Mouse (Mus musculus): ENCODE measurements around the gene 3110082I17Rik. TPM values are rescaled to one million over a fixed set of nuclear protein-coding genes. Genes with fewer than 3 reads are reported as not detected.
"Not testable (repeated sequence)": the region's sequence is repeated elsewhere in the genome, so short reads cannot be mapped to it uniquely, and the experiment has no call there.

3110082I17Rik gene
- polyA plus RNA-seq, 1 experiment from 2014 or later = 30.6 TPM

- WGBS = 94% methylated on average over 14 of the region's 14 CpGs
- no peak for ATAC-seq (ENCODE audit: low FRiP score)
- Histone ChIP-seq H3K27me3 (no peaks in the 10 kb centered on the region), H3K4me2 (no peak overlapping the region), H3K27ac (no peak overlapping the region), H3K4me1 (peaks cover 3% of the 10 kb centered on the region; the same call in 1 of the 2 replicates), H3K4me3 (replicated peaks) (no peak overlapping the region), H3K36me3 (replicated peaks) (no peaks in the 10 kb centered on the region), H3K9ac (no peak overlapping the region), H3K9me3 (no peaks in the 10 kb centered on the region)
These were observed 60.3 kb downstream of the 3110082I17Rik start for GRCm38 (mm10) chr5:139399991-139400390.

DNA sequence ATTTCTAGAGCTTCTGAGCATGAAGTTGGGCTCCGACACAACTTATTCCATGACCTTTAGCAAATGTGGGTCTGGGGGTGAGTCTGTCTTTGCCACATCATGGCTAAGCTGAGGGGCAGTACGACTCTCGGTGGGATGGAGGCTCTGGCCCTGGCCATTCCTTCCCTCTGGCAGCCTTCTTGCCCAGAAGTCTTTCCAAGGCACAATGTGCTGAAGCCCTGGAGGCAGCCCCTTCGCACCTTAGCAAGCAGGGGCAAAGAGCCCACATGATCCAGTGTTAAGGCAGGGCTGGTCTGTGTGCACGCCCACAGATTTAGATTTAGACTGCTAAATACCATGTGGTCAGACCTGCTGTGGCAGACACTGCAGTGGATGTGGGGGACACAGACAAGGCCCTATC, 61.5 kb downstream of the 3110082I17Rik start:
- Histone ChIP-seq H3K4me1 (peaks cover 3% of the 10 kb centered on the region; the same call in 1 of the 2 replicates), H3K4me3 (replicated peaks) (no peak overlapping the region), H3K9ac (no peak overlapping the region), H3K36me3 (replicated peaks) (no peaks in the 10 kb centered on the region), H3K27me3 (no peaks in the 10 kb centered on the region), H3K9me3 (no peaks in the 10 kb centered on the region), H3K27ac (no peak overlapping the region), H3K4me2 (no peak overlapping the region)
- WGBS = 86% methylated on average over 5 of the region's 5 CpGs
- ATAC-seq (ENCODE audit: low FRiP score) = no peak

GRCm38 (mm10) chr5:139397959-139398753, 62.2 kb downstream of the 3110082I17Rik start:
- no peak overlapping the region for H3K4me2 ChIP-seq
- H3K4me3 ChIP-seq (replicated peaks) = no peak overlapping the region
- no peak overlapping the region for H3K27ac ChIP-seq
- WGBS = 41% methylated on average over 5 of the region's 5 CpGs
- H3K4me1 ChIP-seq = peaks cover 3% of the 10 kb centered on the region; the same call in 1 of the 2 replicates
- ATAC-seq (ENCODE audit: low FRiP score) = peak; percentile 33; the same call in 1 of the 2 replicates
- H3K27me3 ChIP-seq = no peaks in the 10 kb centered on the region
- no peaks in the 10 kb centered on the region for H3K9me3 ChIP-seq
- no peaks in the 10 kb centered on the region for H3K36me3 ChIP-seq (replicated peaks)
- H3K9ac ChIP-seq = no peak overlapping the region

GRCm38 (mm10) chr5:139397359-139397916, 62.9 kb downstream of the 3110082I17Rik start:
- Histone ChIP-seq H3K9ac (0 out of 2 replicates have a peak overlapping the region, but pooled peaks have one; percentile 7), H3K9me3 (no peaks in the 10 kb centered on the region), H3K4me1 (peaks cover 3% of the 10 kb centered on the region; the same call in 1 of the 2 replicates), H3K4me3 (replicated peaks) (no peak overlapping the region), H3K27ac (no peak overlapping the region), H3K36me3 (replicated peaks) (no peaks in the 10 kb centered on the region), H3K27me3 (no peaks in the 10 kb centered on the region), H3K4me2 (no peak overlapping the region)
- no peak for ATAC-seq (ENCODE audit: low FRiP score)
- WGBS = 91% methylated on average over 4 of the region's 4 CpGs

DNA sequence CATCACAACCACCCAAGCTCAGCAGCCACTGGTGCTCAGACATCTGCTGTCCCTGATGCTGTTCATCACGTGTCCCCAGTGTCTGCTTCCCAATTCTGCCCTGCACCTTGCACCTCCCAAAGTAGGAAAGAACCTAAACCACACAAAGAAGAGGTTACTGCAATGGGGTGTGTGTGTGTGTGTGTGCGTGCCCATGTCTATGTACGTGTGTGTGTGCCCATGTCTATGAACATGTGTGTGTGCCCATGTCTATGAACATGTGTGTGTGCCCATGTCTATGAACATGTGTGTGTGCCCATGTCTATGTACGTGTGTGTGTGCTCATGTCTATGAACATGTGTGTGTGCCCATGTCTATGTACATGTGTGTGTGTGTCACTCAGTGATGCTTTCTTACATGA, 64.8 kb downstream of the 3110082I17Rik start:
- Histone ChIP-seq H3K36me3 (replicated peaks) (no peaks in the 10 kb centered on the region), H3K4me3 (replicated peaks) (no peak overlapping the region), H3K4me1 (peaks cover 3% of the 10 kb centered on the region; the same call in 1 of the 2 replicates), H3K9ac (no peak overlapping the region), H3K9me3 (no peaks in the 10 kb centered on the region), H3K27me3 (no peaks in the 10 kb centered on the region), H3K27ac (no peak overlapping the region), H3K4me2 (no peak overlapping the region)
- 88% methylated on average over 4 of the region's 4 CpGs for WGBS
- ATAC-seq (ENCODE audit: low FRiP score) = no peak

DNA sequence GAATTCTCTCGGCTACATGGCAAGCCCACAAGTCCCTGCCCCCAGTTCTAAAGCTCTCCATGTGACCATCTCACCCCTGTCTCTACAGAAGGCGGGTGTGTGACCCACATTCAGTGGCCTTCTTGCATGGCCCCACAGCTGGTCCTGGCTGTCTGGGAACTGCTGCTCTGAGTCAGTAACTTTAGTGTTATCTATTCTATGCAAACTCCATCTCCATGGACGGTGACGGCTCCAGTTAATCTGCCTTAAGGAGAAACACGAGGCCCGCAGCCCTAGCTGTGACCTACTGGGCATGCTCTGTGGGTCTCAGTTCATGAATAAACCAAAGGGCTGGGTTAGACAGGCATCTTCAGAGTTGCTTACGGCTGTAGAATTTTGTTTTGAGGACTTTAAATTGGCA, 65.9 kb downstream of the 3110082I17Rik start:
- 71% methylated on average over 7 of the region's 7 CpGs for WGBS
- no peaks in the 10 kb centered on the region for H3K27me3 ChIP-seq
- ATAC-seq (ENCODE audit: low FRiP score) = no peak

DNA sequence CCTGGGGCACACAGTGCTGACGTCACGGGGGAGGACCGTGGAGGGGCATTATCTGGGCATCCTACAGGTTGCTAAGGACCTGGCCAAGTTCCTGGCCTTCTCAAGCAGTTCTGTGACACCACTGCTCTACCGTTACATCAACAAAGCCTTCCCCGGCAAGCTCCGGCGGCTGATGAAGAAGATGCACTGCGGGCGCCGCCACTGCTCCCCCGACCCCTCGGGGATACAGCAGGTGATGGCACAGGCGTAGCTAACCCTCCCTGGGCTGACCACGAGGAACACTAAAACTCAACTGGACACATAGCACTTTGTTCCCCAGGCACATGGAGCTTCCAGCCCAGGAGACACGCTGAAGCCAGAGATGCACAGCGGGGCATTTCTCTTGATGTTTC, 67.1 kb downstream of the 3110082I17Rik start:
- Histone ChIP-seq H3K27me3 (no peaks in the 10 kb centered on the region), H3K4me3 (replicated peaks) (no peak overlapping the region), H3K4me2 (no peak overlapping the region), H3K4me1 (peaks cover 5% of the 10 kb centered on the region; the same call in 1 of the 2 replicates), H3K27ac (no peak overlapping the region), H3K9me3 (no peaks in the 10 kb centered on the region), H3K36me3 (replicated peaks) (no peaks in the 10 kb centered on the region), H3K9ac (no peak overlapping the region)
- ATAC-seq (ENCODE audit: low FRiP score) = no peak
- WGBS = 90% methylated on average over 16 of the region's 16 CpGs

More for the DNA sequence above, 65.9 kb downstream of the 3110082I17Rik start:
- Histone ChIP-seq H3K9me3 (no peaks in the 10 kb centered on the region), H3K4me2 (no peak overlapping the region), H3K36me3 (replicated peaks) (no peaks in the 10 kb centered on the region), H3K4me1 (peaks cover 3% of the 10 kb centered on the region; the same call in 1 of the 2 replicates), H3K4me3 (replicated peaks) (no peak overlapping the region), H3K27ac (no peak overlapping the region), H3K9ac (no peak overlapping the region)

DNA sequence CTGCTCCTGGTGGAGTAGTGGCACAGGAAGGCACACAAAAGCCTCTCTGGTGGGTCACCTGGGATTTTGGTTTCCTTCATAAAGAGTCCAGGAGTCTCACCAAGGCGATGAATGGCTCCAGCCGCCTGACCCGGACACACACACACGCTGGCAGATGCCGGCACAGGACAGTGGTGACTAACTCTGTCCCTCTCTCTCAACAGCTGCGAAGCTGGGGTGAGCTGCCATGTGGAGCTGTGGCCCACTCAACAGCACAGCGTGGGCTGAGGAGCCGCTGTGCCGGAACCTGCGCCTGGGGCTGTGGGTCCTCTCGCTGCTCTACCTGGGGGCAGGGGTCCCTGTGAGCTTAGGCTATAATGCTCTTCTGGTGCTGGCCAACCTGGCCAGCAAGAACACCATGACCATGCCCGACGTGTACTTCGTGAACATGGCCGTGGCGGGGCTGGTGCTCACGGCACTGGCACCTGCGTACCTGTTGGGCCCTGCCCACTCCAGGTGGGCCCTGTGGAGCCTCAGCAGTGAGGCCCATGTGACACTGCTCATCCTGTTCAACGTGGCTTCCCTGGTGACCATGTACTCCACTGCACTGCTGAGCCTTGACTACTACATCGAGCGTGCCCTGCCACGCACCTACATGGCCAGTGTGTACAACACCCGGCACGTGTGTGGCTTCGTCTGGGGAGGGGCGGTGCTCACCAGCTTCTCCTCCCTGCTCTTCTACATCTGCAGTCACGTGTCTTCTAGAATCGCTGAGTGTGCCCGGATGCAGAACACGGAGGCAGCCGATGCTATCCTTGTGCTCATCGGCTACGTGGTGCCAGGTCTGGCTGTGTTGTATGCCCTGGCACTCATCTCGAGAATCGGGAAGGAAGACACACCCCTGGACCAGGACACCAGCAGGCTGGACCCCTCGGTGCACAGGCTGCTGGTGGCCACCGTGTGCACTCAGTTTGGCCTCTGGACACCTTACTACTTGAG, 67.8 kb downstream of the 3110082I17Rik start:
- H3K9me3 ChIP-seq = no peaks in the 10 kb centered on the region
- H3K4me3 ChIP-seq (replicated peaks) = no peak overlapping the region
- WGBS = 94% methylated on average over 37 of the region's 37 CpGs
- H3K27me3 ChIP-seq = no peaks in the 10 kb centered on the region
- no peaks in the 10 kb centered on the region for H3K36me3 ChIP-seq (replicated peaks)
- no peak overlapping the region for H3K4me2 ChIP-seq
- no peak overlapping the region for H3K27ac ChIP-seq
- H3K4me1 ChIP-seq = peaks cover 3% of the 10 kb centered on the region; the same call in 1 of the 2 replicates
- H3K9ac ChIP-seq = no peak overlapping the region
- no peak for ATAC-seq (ENCODE audit: low FRiP score)

DNA sequence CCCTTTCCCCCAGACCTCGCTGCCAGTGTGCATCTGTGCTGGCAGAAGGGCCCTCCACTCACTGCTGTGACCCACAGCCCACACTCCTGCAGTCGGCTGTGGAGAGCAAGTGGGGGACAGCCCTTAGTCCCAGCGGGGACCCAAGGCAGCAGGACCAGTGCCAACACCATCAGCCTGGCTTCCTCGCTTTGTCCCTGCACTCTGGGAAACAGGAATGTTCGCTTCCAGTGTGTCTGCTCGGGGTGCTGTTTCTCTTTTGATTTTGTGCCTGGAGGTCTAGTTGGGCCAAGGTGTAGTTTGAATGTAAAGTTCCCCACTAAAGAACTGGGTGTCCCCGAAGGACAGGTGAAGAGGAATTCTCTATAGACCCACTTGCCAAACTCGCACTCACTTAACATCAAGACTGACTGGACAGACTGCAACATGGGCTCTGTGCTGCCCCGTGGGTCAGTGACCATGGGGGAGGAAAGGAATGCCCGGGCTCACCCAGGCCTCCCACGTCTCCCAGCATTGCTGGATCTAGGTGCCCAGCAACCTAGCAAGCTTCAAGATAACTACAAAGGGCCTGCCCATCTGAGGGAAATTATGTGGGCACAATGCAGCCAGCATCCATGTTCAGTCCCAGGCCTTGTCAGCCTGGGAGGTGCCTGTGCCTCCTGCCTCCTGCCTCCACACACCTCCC, 68.9 kb downstream of the 3110082I17Rik start:
- no peak overlapping the region for H3K4me3 ChIP-seq (replicated peaks)
- H3K4me2 ChIP-seq = no peak overlapping the region
- H3K4me1 ChIP-seq = peaks cover 3% of the 10 kb centered on the region; the same call in 1 of the 2 replicates
- ATAC-seq (ENCODE audit: low FRiP score) = no peak
- no peaks in the 10 kb centered on the region for H3K9me3 ChIP-seq
- H3K36me3 ChIP-seq (replicated peaks) = no peaks in the 10 kb centered on the region
- WGBS = 80% methylated on average over 11 of the region's 11 CpGs
- no peak overlapping the region for H3K9ac ChIP-seq
- no peak overlapping the region for H3K27ac ChIP-seq
- H3K27me3 ChIP-seq = no peaks in the 10 kb centered on the region

DNA sequence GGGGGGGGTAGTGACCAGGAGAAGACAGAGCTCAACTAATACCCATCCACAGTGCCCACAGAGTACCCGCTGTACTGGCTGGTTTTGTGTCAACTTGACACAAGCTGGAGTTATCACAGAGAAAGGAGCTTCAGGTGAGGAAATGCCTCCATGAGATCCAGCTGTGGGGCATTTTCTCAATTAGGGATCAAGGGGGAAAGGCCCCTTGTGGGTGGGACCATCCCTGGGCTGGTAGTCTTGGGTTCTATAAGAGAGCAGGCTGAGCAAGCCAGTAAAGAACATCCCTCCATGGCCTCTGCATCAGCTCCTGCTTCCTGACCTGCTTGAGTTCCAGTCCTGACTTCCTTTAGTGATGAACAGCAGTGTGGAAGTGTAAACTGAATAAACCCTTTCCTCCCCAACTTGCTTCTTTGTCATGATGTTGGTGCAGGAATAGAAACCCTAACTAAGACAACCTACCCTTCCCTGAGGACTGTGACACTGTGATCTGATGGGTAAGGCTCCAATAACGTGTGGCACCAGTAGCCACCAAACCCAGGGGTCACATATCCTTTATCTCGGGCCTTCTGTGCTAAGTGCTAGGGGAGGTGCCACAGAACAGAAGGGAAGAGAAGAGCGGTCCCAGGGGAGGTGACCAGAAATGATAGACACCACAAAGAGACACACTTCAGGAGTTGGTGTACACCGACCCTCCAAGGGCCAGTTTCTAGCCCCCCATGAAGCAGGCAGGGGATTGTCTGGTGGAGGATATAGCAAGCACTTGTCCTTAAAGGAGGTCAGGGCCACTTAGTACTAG, 69.8 kb downstream of the 3110082I17Rik start:
- H3K9me3 ChIP-seq; H3K27ac ChIP-seq; H3K4me2 ChIP-seq; H3K4me3 ChIP-seq (replicated peaks); H3K9ac ChIP-seq; H3K27me3 ChIP-seq; H3K4me1 ChIP-seq; H3K36me3 ChIP-seq (replicated peaks); ATAC-seq (ENCODE audit: low FRiP score): not testable (repeated sequence)
- WGBS = 86% methylated on average over 5 of the region's 5 CpGs

GRCm38 (mm10) chr5:139389676-139390061, 70.7 kb downstream of the 3110082I17Rik start:
- H3K4me1 ChIP-seq = peaks cover 6% of the 10 kb centered on the region; the same call in 1 of the 2 replicates
- H3K4me3 ChIP-seq (replicated peaks) = no peak overlapping the region
- ATAC-seq (ENCODE audit: low FRiP score) = no peak
- peak overlapping the region; percentile 50 for H3K27ac ChIP-seq
- 55% methylated on average over 6 of the region's 6 CpGs for WGBS
- H3K36me3 ChIP-seq (replicated peaks) = no peaks in the 10 kb centered on the region
- no peak overlapping the region for H3K9ac ChIP-seq
- no peaks in the 10 kb centered on the region for H3K9me3 ChIP-seq
- H3K27me3 ChIP-seq = no peaks in the 10 kb centered on the region
- no peak overlapping the region for H3K4me2 ChIP-seq
